Mouse (Mus musculus) mouse embryonic stem cell (cell line): ENCODE results near the gene Ano4.

ENCODE experiments used
- in situ Hi-C, 2 experiments: fragments of 300-500 bp; cut with MboI; formaldehyde crosslinking; loops; 1 replicate in 1 of 2; 3 replicates in 1 of 2; pipeline ENCODE4 v1.14.3; 2019 to 2020; ENCODE audit warnings: low sequenced_read_pairs in 2 of 2, low pct_unique_long_range_greater_than_20kb in 1 of 2, mixed read lengths in 1 of 2; ENCODE audit not compliant: unreplicated experiment in 1 of 2

The Ano4 gene

GRCm38 (mm10) chr10:89018926-89019325, 325.6 kb downstream of the Ano4 start:
- in situ Hi-C loops: no loop called here

GRCm38 (mm10) chr10:89008303-89008702, 336.3 kb downstream of the Ano4 start:
- in situ Hi-C loops: no loop called here

- in situ Hi-C loops: no loop called here
Observed at GRCm38 (mm10) chr10:89004518-89004917, 340.0 kb downstream of the Ano4 start.

- in situ Hi-C loops: no loop called here
Observed at GRCm38 (mm10) chr10:88986925-88987324, 357.6 kb downstream of the Ano4 start.

GRCm38 (mm10) chr10:88983444-88983843, 361.1 kb downstream of the Ano4 start:
- in situ Hi-C loops: no loop called here

GRCm38 (mm10) chr10:88979451-88979850, 365.1 kb downstream of the Ano4 start:
- in situ Hi-C loops: no loop called here

- in situ Hi-C loops: no loop called here
Observed at GRCm38 (mm10) chr10:88978932-88979331, 365.6 kb downstream of the Ano4 start.

- in situ Hi-C loops: no loop called here
Observed at GRCm38 (mm10) chr10:88970951-88971725, 373.4 kb downstream of the Ano4 start.

- in situ Hi-C loops: no loop called here
Observed at GRCm38 (mm10) chr10:88968586-88968985, 376.0 kb downstream of the Ano4 start.

GRCm38 (mm10) chr10:88960791-88961190, 383.8 kb downstream of the Ano4 start:
- in situ Hi-C loops: no loop called here

GRCm38 (mm10) chr10:88950297-88950653, 394.3 kb downstream of the Ano4 start:
- in situ Hi-C loops: no loop called here

GRCm38 (mm10) chr10:88949649-88950296, 394.8 kb downstream of the Ano4 start:
- in situ Hi-C loops: no loop called here
